Mouse (Mus musculus): Measurements from ENCODE around the gene Wdr37. TPM values are rescaled to one million over a fixed set of nuclear protein-coding genes. Genes with fewer than 3 reads are reported as not detected.

Wdr37 gene
- polyA plus RNA-seq, 1 experiment from 2014 or later: 7.7 TPM

GRCm38 (mm10) chr13:8822201-8822600, 49.5 kb downstream of the Wdr37 start:
- Histone ChIP-seq H3K27me3 (replicated peaks; ENCODE audit: control insufficient read depth, insufficient read depth, low read length) (no peaks in the 10 kb centered on the region), H3K4me1 (replicated peaks; ENCODE audit: control insufficient read depth, insufficient read depth, low read length) (0 out of 2 replicates have a peak, but pooled peaks cover 3% of the 10 kb centered on the region), H3K27ac (ENCODE audit: low read depth, low read length) (no peak overlapping the region), H3K4me3 (ENCODE audit: low read depth, low read length) (no peak overlapping the region), H3K4me2 (replicated peaks; ENCODE audit: low read depth) (no peak overlapping the region), H3K9me3 (ENCODE audit: control insufficient read depth) (no peaks in the 10 kb centered on the region), H3K36me3 (ENCODE audit: control insufficient read depth, insufficient read depth) (peaks cover 33% of the 10 kb centered on the region), H3K9ac (ENCODE audit: low read depth, low read length) (no peak overlapping the region)
- ATAC-seq: no peak
- no peak for TF ChIP-seq CTCF (IDR thresholded peaks at IDR 0.05; ENCODE audit: low read depth)
- 89% methylated on average over 4 of the region's 4 CpGs for WGBS

- no peak for TF ChIP-seq CTCF (IDR thresholded peaks at IDR 0.05; ENCODE audit: low read depth)
- Histone ChIP-seq H3K9me3 (ENCODE audit: control insufficient read depth) (no peaks in the 10 kb centered on the region), H3K9ac (ENCODE audit: low read depth, low read length) (no peak overlapping the region), H3K27me3 (replicated peaks; ENCODE audit: control insufficient read depth, insufficient read depth, low read length) (no peaks in the 10 kb centered on the region), H3K4me1 (replicated peaks; ENCODE audit: control insufficient read depth, insufficient read depth, low read length) (no peaks in the 10 kb centered on the region), H3K27ac (ENCODE audit: low read depth, low read length) (no peak overlapping the region), H3K4me2 (replicated peaks; ENCODE audit: low read depth) (no peak overlapping the region), H3K36me3 (ENCODE audit: control insufficient read depth, insufficient read depth) (peaks cover 14% of the 10 kb centered on the region), H3K4me3 (ENCODE audit: low read depth, low read length) (no peak overlapping the region)
- 92% methylated on average over 2 of the region's 2 CpGs for WGBS
- ATAC-seq: no peak
Measured at GRCm38 (mm10) chr13:8805931-8806330, 65.8 kb downstream of the Wdr37 start.

- H3K27me3 ChIP-seq (replicated peaks; ENCODE audit: control insufficient read depth, insufficient read depth, low read length): no peaks in the 10 kb centered on the region
- 78% methylated on average over 6 of the region's 6 CpGs for WGBS
- no peak overlapping the region for H3K4me2 ChIP-seq (replicated peaks; ENCODE audit: low read depth)
- no peak for ATAC-seq
- peaks cover 10% of the 10 kb centered on the region for H3K36me3 ChIP-seq (ENCODE audit: control insufficient read depth, insufficient read depth)
- no peaks in the 10 kb centered on the region for H3K9me3 ChIP-seq (ENCODE audit: control insufficient read depth)
- H3K9ac ChIP-seq (ENCODE audit: low read depth, low read length): no peak overlapping the region
- no peak overlapping the region for H3K4me3 ChIP-seq (ENCODE audit: low read depth, low read length)
- no peak for TF ChIP-seq CTCF (IDR thresholded peaks at IDR 0.05; ENCODE audit: low read depth)
- no peak overlapping the region for H3K27ac ChIP-seq (ENCODE audit: low read depth, low read length)
- no peaks in the 10 kb centered on the region for H3K4me1 ChIP-seq (replicated peaks; ENCODE audit: control insufficient read depth, insufficient read depth, low read length)
Measured at GRCm38 (mm10) chr13:8800576-8800975, 71.1 kb downstream of the Wdr37 start.

DNA sequence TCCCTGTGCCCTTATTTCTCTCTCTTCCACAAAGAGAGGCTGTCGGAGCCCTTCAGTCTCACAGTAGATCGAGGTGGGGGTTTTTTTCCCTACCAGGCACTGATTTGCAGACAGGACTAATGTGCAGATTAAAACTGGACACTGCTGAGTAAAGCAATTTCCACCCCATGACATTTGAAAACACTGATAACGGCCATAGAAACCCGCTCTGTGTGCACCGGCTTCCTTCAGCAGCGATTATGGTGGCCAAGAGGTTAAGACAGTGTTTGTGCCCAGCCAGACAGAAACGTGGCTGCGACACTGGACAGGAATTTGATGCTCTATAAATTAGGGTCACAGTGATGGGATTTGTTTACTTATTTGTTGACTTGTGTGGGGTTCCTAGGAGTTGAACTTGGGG, 78.5 kb downstream of the Wdr37 start:
- Histone ChIP-seq H3K9me3 (ENCODE audit: control insufficient read depth) (no peaks in the 10 kb centered on the region), H3K27ac (ENCODE audit: low read depth, low read length) (no peak overlapping the region), H3K9ac (ENCODE audit: low read depth, low read length) (no peak overlapping the region), H3K36me3 (ENCODE audit: control insufficient read depth, insufficient read depth) (no peaks in the 10 kb centered on the region), H3K27me3 (replicated peaks; ENCODE audit: control insufficient read depth, insufficient read depth, low read length) (no peaks in the 10 kb centered on the region), H3K4me3 (ENCODE audit: low read depth, low read length) (no peak overlapping the region), H3K4me2 (replicated peaks; ENCODE audit: low read depth) (no peak overlapping the region), H3K4me1 (replicated peaks; ENCODE audit: control insufficient read depth, insufficient read depth, low read length) (no peaks in the 10 kb centered on the region)
- TF ChIP-seq CTCF (IDR thresholded peaks at IDR 0.05; ENCODE audit: low read depth): no peak
- ATAC-seq: no peak
- WGBS: 66% methylated on average over 8 of the region's 8 CpGs

DNA sequence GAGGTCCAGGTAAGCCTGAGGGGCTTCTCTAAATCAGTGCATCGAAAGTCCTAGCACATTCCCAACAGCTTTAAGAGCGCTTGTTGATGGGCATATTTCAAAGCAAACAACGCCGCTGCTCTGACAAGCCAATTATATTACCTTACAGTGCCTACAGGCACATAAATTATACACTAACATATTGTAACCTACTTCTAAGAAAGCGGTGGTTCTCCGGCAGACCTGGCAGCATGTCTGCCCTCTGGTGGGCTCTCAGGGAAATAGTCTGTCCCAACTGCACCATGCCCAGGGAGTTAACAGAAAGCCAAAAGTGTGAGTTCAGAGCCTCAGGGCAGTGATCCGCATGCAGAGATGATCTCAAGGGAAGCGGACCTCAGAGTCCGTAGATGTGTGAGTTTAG, 86.5 kb downstream of the Wdr37 start:
- H3K27ac ChIP-seq (ENCODE audit: low read depth, low read length): no peak overlapping the region
- H3K4me1 ChIP-seq (replicated peaks; ENCODE audit: control insufficient read depth, insufficient read depth, low read length): no peaks in the 10 kb centered on the region
- no peak for ATAC-seq
- no peaks in the 10 kb centered on the region for H3K27me3 ChIP-seq (replicated peaks; ENCODE audit: control insufficient read depth, insufficient read depth, low read length)
- no peaks in the 10 kb centered on the region for H3K36me3 ChIP-seq (ENCODE audit: control insufficient read depth, insufficient read depth)
- 38% methylated on average over 9 of the region's 9 CpGs for WGBS
- H3K4me3 ChIP-seq (ENCODE audit: low read depth, low read length): no peak overlapping the region
- H3K4me2 ChIP-seq (replicated peaks; ENCODE audit: low read depth): no peak overlapping the region
- TF ChIP-seq CTCF (IDR thresholded peaks at IDR 0.05; ENCODE audit: low read depth): peak; percentile 83
- no peak overlapping the region for H3K9ac ChIP-seq (ENCODE audit: low read depth, low read length)
- H3K9me3 ChIP-seq (ENCODE audit: control insufficient read depth): no peaks in the 10 kb centered on the region

- no peak for TF ChIP-seq CTCF (IDR thresholded peaks at IDR 0.05; ENCODE audit: low read depth)
- Histone ChIP-seq H3K4me2 (replicated peaks; ENCODE audit: low read depth) (no peak overlapping the region), H3K27ac (ENCODE audit: low read depth, low read length) (no peak overlapping the region), H3K9ac (ENCODE audit: low read depth, low read length) (no peak overlapping the region), H3K4me1 (replicated peaks; ENCODE audit: control insufficient read depth, insufficient read depth, low read length) (no peaks in the 10 kb centered on the region), H3K36me3 (ENCODE audit: control insufficient read depth, insufficient read depth) (no peaks in the 10 kb centered on the region), H3K27me3 (replicated peaks; ENCODE audit: control insufficient read depth, insufficient read depth, low read length) (no peaks in the 10 kb centered on the region), H3K4me3 (ENCODE audit: low read depth, low read length) (no peak overlapping the region), H3K9me3 (ENCODE audit: control insufficient read depth) (no peaks in the 10 kb centered on the region)
- ATAC-seq: no peak
- WGBS: 74% methylated on average over 14 of the region's 14 CpGs
Measured at GRCm38 (mm10) chr13:8784308-8785061, 87.2 kb downstream of the Wdr37 start.
